Mouse (Mus musculus): ENCODE results near the gene Tmeff2.

Gene Tmeff2

GRCm38 (mm10) chr1:50999793-51000192, 99.3 kb downstream of the Tmeff2 start:
- H3K4me1 ChIP-seq (replicated peaks; ENCODE audit: low read depth, low read length), result no peaks in the 10 kb centered on the region
- H3K4me3 ChIP-seq (replicated peaks; ENCODE audit: low read length), result no peak overlapping the region
- no peaks in the 10 kb centered on the region for H3K36me3 ChIP-seq (ENCODE audit: insufficient read depth, low read length)
- no peaks in the 10 kb centered on the region for H3K27me3 ChIP-seq (ENCODE audit: insufficient read depth, low read length)
- TF ChIP-seq CTCF (conservative IDR thresholded peaks at IDR 0.05; ENCODE audit: low read length) (no peak), NANOG (IDR thresholded peaks at IDR 0.05; ENCODE audit: borderline replicate concordance, low read length) (no peak), POU5F1 (IDR thresholded peaks at IDR 0.05; ENCODE audit: borderline replicate concordance, low read length) (no peak)
- no peaks in the 10 kb centered on the region for H3K9me3 ChIP-seq (ENCODE audit: low read length)

- H3K4me1 ChIP-seq (replicated peaks; ENCODE audit: low read depth, low read length), result no peaks in the 10 kb centered on the region
- no peaks in the 10 kb centered on the region for H3K9me3 ChIP-seq (ENCODE audit: low read length)
- H3K4me3 ChIP-seq (replicated peaks; ENCODE audit: low read length), result no peak overlapping the region
- no peak for TF ChIP-seq POU5F1 (IDR thresholded peaks at IDR 0.05; ENCODE audit: borderline replicate concordance, low read length)
- no peak for TF ChIP-seq NANOG (IDR thresholded peaks at IDR 0.05; ENCODE audit: borderline replicate concordance, low read length)
- TF ChIP-seq CTCF (conservative IDR thresholded peaks at IDR 0.05; ENCODE audit: low read length), result no peak
- no peaks in the 10 kb centered on the region for H3K36me3 ChIP-seq (ENCODE audit: insufficient read depth, low read length)
- H3K27me3 ChIP-seq (ENCODE audit: insufficient read depth, low read length), result no peaks in the 10 kb centered on the region
Observed at GRCm38 (mm10) chr1:51008344-51008743, 107.9 kb downstream of the Tmeff2 start.

- H3K9me3 ChIP-seq (ENCODE audit: low read length), result no peaks in the 10 kb centered on the region
- no peaks in the 10 kb centered on the region for H3K27me3 ChIP-seq (ENCODE audit: insufficient read depth, low read length)
- H3K4me1 ChIP-seq (replicated peaks; ENCODE audit: low read depth, low read length), result no peaks in the 10 kb centered on the region
- H3K4me3 ChIP-seq (replicated peaks; ENCODE audit: low read length), result no peak overlapping the region
- no peaks in the 10 kb centered on the region for H3K36me3 ChIP-seq (ENCODE audit: insufficient read depth, low read length)
- no peak for TF ChIP-seq CTCF (conservative IDR thresholded peaks at IDR 0.05; ENCODE audit: low read length)
- no peak for TF ChIP-seq NANOG (IDR thresholded peaks at IDR 0.05; ENCODE audit: borderline replicate concordance, low read length)
- no peak for TF ChIP-seq POU5F1 (IDR thresholded peaks at IDR 0.05; ENCODE audit: borderline replicate concordance, low read length)
Observed at GRCm38 (mm10) chr1:51040249-51040648, 139.8 kb downstream of the Tmeff2 start.

- TF ChIP-seq CTCF (conservative IDR thresholded peaks at IDR 0.05; ENCODE audit: low read length) (no peak), NANOG (IDR thresholded peaks at IDR 0.05; ENCODE audit: borderline replicate concordance, low read length) (no peak), POU5F1 (IDR thresholded peaks at IDR 0.05; ENCODE audit: borderline replicate concordance, low read length) (no peak)
- H3K4me1 ChIP-seq (replicated peaks; ENCODE audit: low read depth, low read length), result no peaks in the 10 kb centered on the region
- H3K9me3 ChIP-seq (ENCODE audit: low read length), result no peaks in the 10 kb centered on the region
- H3K27me3 ChIP-seq (ENCODE audit: insufficient read depth, low read length), result no peaks in the 10 kb centered on the region
- no peaks in the 10 kb centered on the region for H3K36me3 ChIP-seq (ENCODE audit: insufficient read depth, low read length)
- H3K4me3 ChIP-seq (replicated peaks; ENCODE audit: low read length), result no peak overlapping the region
Observed at GRCm38 (mm10) chr1:51044810-51045209, 144.4 kb downstream of the Tmeff2 start.

- no peaks in the 10 kb centered on the region for H3K9me3 ChIP-seq (ENCODE audit: low read length)
- no peaks in the 10 kb centered on the region for H3K4me1 ChIP-seq (replicated peaks; ENCODE audit: low read depth, low read length)
- no peaks in the 10 kb centered on the region for H3K36me3 ChIP-seq (ENCODE audit: insufficient read depth, low read length)
- H3K27me3 ChIP-seq (ENCODE audit: insufficient read depth, low read length), result no peaks in the 10 kb centered on the region
- H3K4me3 ChIP-seq (replicated peaks; ENCODE audit: low read length), result no peak overlapping the region
- no peak for TF ChIP-seq POU5F1 (IDR thresholded peaks at IDR 0.05; ENCODE audit: borderline replicate concordance, low read length)
- no peak for TF ChIP-seq CTCF (conservative IDR thresholded peaks at IDR 0.05; ENCODE audit: low read length)
- TF ChIP-seq NANOG (IDR thresholded peaks at IDR 0.05; ENCODE audit: borderline replicate concordance, low read length), result no peak
Observed at GRCm38 (mm10) chr1:51064549-51064948, 164.1 kb downstream of the Tmeff2 start.

- TF ChIP-seq POU5F1 (IDR thresholded peaks at IDR 0.05; ENCODE audit: borderline replicate concordance, low read length), result no peak
- TF ChIP-seq CTCF (conservative IDR thresholded peaks at IDR 0.05; ENCODE audit: low read length), result no peak
- no peak for TF ChIP-seq NANOG (IDR thresholded peaks at IDR 0.05; ENCODE audit: borderline replicate concordance, low read length)
- Histone ChIP-seq H3K4me1 (replicated peaks; ENCODE audit: low read depth, low read length) (no peaks in the 10 kb centered on the region), H3K4me3 (replicated peaks; ENCODE audit: low read length) (no peak overlapping the region), H3K27me3 (ENCODE audit: insufficient read depth, low read length) (no peaks in the 10 kb centered on the region), H3K36me3 (ENCODE audit: insufficient read depth, low read length) (no peaks in the 10 kb centered on the region), H3K9me3 (ENCODE audit: low read length) (no peaks in the 10 kb centered on the region)
Observed at GRCm38 (mm10) chr1:51065652-51066051, 165.2 kb downstream of the Tmeff2 start.

- no peaks in the 10 kb centered on the region for H3K9me3 ChIP-seq (ENCODE audit: low read length)
- no peak overlapping the region for H3K4me3 ChIP-seq (replicated peaks; ENCODE audit: low read length)
- no peaks in the 10 kb centered on the region for H3K36me3 ChIP-seq (ENCODE audit: insufficient read depth, low read length)
- H3K27me3 ChIP-seq (ENCODE audit: insufficient read depth, low read length), result no peaks in the 10 kb centered on the region
- no peaks in the 10 kb centered on the region for H3K4me1 ChIP-seq (replicated peaks; ENCODE audit: low read depth, low read length)
- no peak for TF ChIP-seq NANOG (IDR thresholded peaks at IDR 0.05; ENCODE audit: borderline replicate concordance, low read length)
- TF ChIP-seq POU5F1 (IDR thresholded peaks at IDR 0.05; ENCODE audit: borderline replicate concordance, low read length), result no peak
- no peak for TF ChIP-seq CTCF (conservative IDR thresholded peaks at IDR 0.05; ENCODE audit: low read length)
Observed at GRCm38 (mm10) chr1:51068814-51069213, 168.4 kb downstream of the Tmeff2 start.

- TF ChIP-seq POU5F1 (IDR thresholded peaks at IDR 0.05; ENCODE audit: borderline replicate concordance, low read length), result no peak
- no peak for TF ChIP-seq CTCF (conservative IDR thresholded peaks at IDR 0.05; ENCODE audit: low read length)
- no peak for TF ChIP-seq NANOG (IDR thresholded peaks at IDR 0.05; ENCODE audit: borderline replicate concordance, low read length)
- no peaks in the 10 kb centered on the region for H3K27me3 ChIP-seq (ENCODE audit: insufficient read depth, low read length)
- H3K4me3 ChIP-seq (replicated peaks; ENCODE audit: low read length), result no peak overlapping the region
- H3K9me3 ChIP-seq (ENCODE audit: low read length), result no peaks in the 10 kb centered on the region
- no peaks in the 10 kb centered on the region for H3K36me3 ChIP-seq (ENCODE audit: insufficient read depth, low read length)
- H3K4me1 ChIP-seq (replicated peaks; ENCODE audit: low read depth, low read length), result no peaks in the 10 kb centered on the region
Observed at GRCm38 (mm10) chr1:51069288-51069687, 168.8 kb downstream of the Tmeff2 start.

- Histone ChIP-seq H3K4me1 (replicated peaks; ENCODE audit: low read depth, low read length) (no peaks in the 10 kb centered on the region), H3K27me3 (ENCODE audit: insufficient read depth, low read length) (no peaks in the 10 kb centered on the region), H3K36me3 (ENCODE audit: insufficient read depth, low read length) (no peaks in the 10 kb centered on the region), H3K9me3 (ENCODE audit: low read length) (no peaks in the 10 kb centered on the region), H3K4me3 (replicated peaks; ENCODE audit: low read length) (no peak overlapping the region)
- TF ChIP-seq POU5F1 (IDR thresholded peaks at IDR 0.05; ENCODE audit: borderline replicate concordance, low read length), result no peak
- no peak for TF ChIP-seq NANOG (IDR thresholded peaks at IDR 0.05; ENCODE audit: borderline replicate concordance, low read length)
- no peak for TF ChIP-seq CTCF (conservative IDR thresholded peaks at IDR 0.05; ENCODE audit: low read length)
Observed at GRCm38 (mm10) chr1:51074076-51074475, 173.6 kb downstream of the Tmeff2 start.
